Comparison of ENCODE assay signal across 19 mouse cellular contexts in the genomic region with DNA sequence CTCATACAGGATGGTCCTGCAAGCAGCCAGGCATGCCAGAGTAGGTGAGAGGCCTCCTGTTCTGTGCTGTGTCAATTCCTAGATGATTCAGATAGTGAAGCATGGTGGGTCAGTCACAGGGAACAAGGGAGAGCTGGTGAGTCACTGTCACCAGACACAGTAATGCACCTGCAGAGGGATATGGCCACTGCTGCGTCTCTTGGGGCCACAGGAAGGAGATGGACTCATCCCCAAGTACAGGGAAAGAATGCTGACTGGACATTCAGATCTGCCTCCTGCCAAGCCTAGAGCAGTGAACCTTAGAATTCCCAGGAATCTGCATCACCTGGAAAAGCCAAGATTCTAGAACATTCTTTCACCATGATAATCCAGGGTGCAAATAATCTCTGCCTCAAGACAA. TPM values are rescaled to one million over a fixed set of nuclear protein-coding genes. Genes with fewer than 3 reads are reported as not detected.
DNase-seq lines count a peak whose midpoint lies in the region; ATAC-seq and TF ChIP-seq lines count a peak whose summit lies in the region.
"Had no signal": no experiment of that assay in that cellular context is flagged by ENCODE, and none has a peak within 500 bp of the region (broad histone marks: within the 10 kb centered on the region; RNA-seq: fewer than 3 reads in every experiment).

No protein-coding gene starts in this region.

- no peaks in the 10 kb centered on the region for H3K27me3 ChIP-seq in liver, embryonic 11.5 days (replicated peaks; ENCODE audit: control insufficient read depth, insufficient read depth, low read length)
- no peaks in the 10 kb centered on the region for H3K27me3 ChIP-seq in liver, postnatal 0 days (ENCODE audit: insufficient read depth, low read length)
- no peaks in the 10 kb centered on the region for H3K27me3 ChIP-seq in kidney, postnatal 0 days (ENCODE audit: insufficient read depth, low read length)
- no peaks in the 10 kb centered on the region for H3K27me3 ChIP-seq in stomach, postnatal 0 days (ENCODE audit: control insufficient read depth, insufficient read depth, low read length)
- H3K27me3 ChIP-seq: forebrain, embryonic 12.5 days; heart, embryonic 15.5 days; limb, embryonic 13.5 days had no signal

- no peaks in the 10 kb centered on the region for H3K36me3 ChIP-seq in liver, embryonic 11.5 days (ENCODE audit: control insufficient read depth, insufficient read depth, low read length)
- no peaks in the 10 kb centered on the region for H3K36me3 ChIP-seq in liver, postnatal 0 days (replicated peaks; ENCODE audit: insufficient read depth, low read length)
- no peaks in the 10 kb centered on the region for H3K36me3 ChIP-seq in kidney, postnatal 0 days (ENCODE audit: insufficient read depth, low read length)
- H3K36me3 ChIP-seq in stomach, postnatal 0 days (ENCODE audit: control insufficient read depth, insufficient read depth, low read length), result no peaks in the 10 kb centered on the region
- H3K36me3 ChIP-seq: embryonic facial prominence, embryonic 10.5 days; forebrain, embryonic 12.5 days; heart, embryonic 15.5 days; limb, embryonic 13.5 days; midbrain, embryonic 10.5 days had no signal

- 75% methylated on average over 1 of the region's 1 CpGs for WGBS in liver, embryonic 11.5 days
- 71% methylated on average over 1 of the region's 1 CpGs for WGBS in liver, postnatal 0 days (ENCODE audit: insufficient replicate concordance)
- 48% methylated on average over 1 of the region's 1 CpGs for WGBS in bone marrow, adult 2 months
- WGBS in kidney, postnatal 0 days, result 75% methylated on average over 1 of the region's 1 CpGs
- WGBS in stomach, postnatal 0 days, result 62% methylated on average over 1 of the region's 1 CpGs

- TF ChIP-seq POLR2A in bone marrow, adult 2 months (IDR thresholded peaks at IDR 0.05; ENCODE audit: borderline replicate concordance, control insufficient read depth, low read depth, low read length), result no peak

- ATAC-seq in liver, embryonic 11.5 days (replicated peaks; ENCODE audit: low FRiP score), result no peak
- ATAC-seq in liver, postnatal 0 days, result no peak
- peak; percentile 64 for ATAC-seq in kidney, postnatal 0 days (replicated peaks; ENCODE audit: low FRiP score, low read depth)
- ATAC-seq in stomach, postnatal 0 days (ENCODE audit: low FRiP score, low TSS enrichment), result peak; percentile 39; the same call in 1 of the 2 replicates
- ATAC-seq: hindbrain, postnatal 0 days had no signal

- peaks cover 71% of the 10 kb centered on the region for H3K4me1 ChIP-seq in liver, embryonic 11.5 days (replicated peaks; ENCODE audit: control insufficient read depth, insufficient read depth, low read length)
- peaks cover 59% of the 10 kb centered on the region for H3K4me1 ChIP-seq in liver, postnatal 0 days (ENCODE audit: insufficient read depth)
- peaks cover 41% of the 10 kb centered on the region for H3K4me1 ChIP-seq in bone marrow, adult 2 months (ENCODE audit: control insufficient read depth, insufficient read depth, low read length)
- H3K4me1 ChIP-seq in kidney, postnatal 0 days (replicated peaks; ENCODE audit: insufficient read depth, low read length), result peaks cover 15% of the 10 kb centered on the region
- no peaks in the 10 kb centered on the region for H3K4me1 ChIP-seq in stomach, postnatal 0 days (replicated peaks; ENCODE audit: control insufficient read depth, insufficient read depth)
- H3K4me1 ChIP-seq: limb, embryonic 13.5 days had no signal

- H3K4me2 ChIP-seq in liver, embryonic 11.5 days, result no peak overlapping the region
- H3K4me2 ChIP-seq in liver, postnatal 0 days (ENCODE audit: low read depth, low read length), result no peak overlapping the region
- H3K4me2 ChIP-seq in kidney, postnatal 0 days (ENCODE audit: low read length), result no peak overlapping the region
- no peak overlapping the region for H3K4me2 ChIP-seq in stomach, postnatal 0 days (replicated peaks; ENCODE audit: low read depth)
- H3K4me2 ChIP-seq: forebrain, embryonic 12.5 days; heart, embryonic 15.5 days; limb, embryonic 13.5 days had no signal

- peak overlapping the region; percentile 90 for H3K27ac ChIP-seq in liver, embryonic 11.5 days (ENCODE audit: low read depth, low read length)
- H3K27ac ChIP-seq in liver, postnatal 0 days (ENCODE audit: low read depth), result no peak overlapping the region
- peak overlapping the region; percentile 55; the same call in 1 of the 2 replicates for H3K27ac ChIP-seq in bone marrow, adult 2 months (ENCODE audit: control insufficient read depth, insufficient read depth, low read depth, low read length, poor library complexity)
- no peak overlapping the region for H3K27ac ChIP-seq in kidney, postnatal 0 days
- H3K27ac ChIP-seq in stomach, postnatal 0 days (replicated peaks), result no peak overlapping the region
- H3K27ac ChIP-seq: embryonic facial prominence, embryonic 10.5 days; forebrain, embryonic 12.5 days; heart, adult 2 months; heart, embryonic 15.5 days; hindbrain, postnatal 0 days; limb, embryonic 13.5 days; midbrain, embryonic 10.5 days had no signal

- H3K4me3 ChIP-seq in liver, embryonic 11.5 days (ENCODE audit: low read depth, low read length), result no peak overlapping the region
- no peak overlapping the region for H3K4me3 ChIP-seq in liver, postnatal 0 days (ENCODE audit: low read depth, low read length)
- no peak overlapping the region for H3K4me3 ChIP-seq in bone marrow, adult 2 months (replicated peaks; ENCODE audit: control insufficient read depth, low read depth, low read length)
- H3K4me3 ChIP-seq in kidney, postnatal 0 days (replicated peaks; ENCODE audit: low read depth, low read length), result no peak overlapping the region
- H3K4me3 ChIP-seq in stomach, postnatal 0 days (ENCODE audit: low read depth, low read length), result no peak overlapping the region
- H3K4me3 ChIP-seq: embryonic facial prominence, embryonic 10.5 days; forebrain, embryonic 12.5 days; heart, adult 2 months; heart, embryonic 15.5 days; limb, embryonic 13.5 days; midbrain, embryonic 10.5 days had no signal

- H3K9me3 ChIP-seq in liver, embryonic 11.5 days (ENCODE audit: control insufficient read depth, low read length), result no peaks in the 10 kb centered on the region
- H3K9me3 ChIP-seq in liver, postnatal 0 days (ENCODE audit: low read length), result no peaks in the 10 kb centered on the region
- no peaks in the 10 kb centered on the region for H3K9me3 ChIP-seq in kidney, postnatal 0 days (replicated peaks; ENCODE audit: low read length)
- H3K9me3 ChIP-seq in stomach, postnatal 0 days (ENCODE audit: control insufficient read depth, low read length), result no peaks in the 10 kb centered on the region
- H3K9me3 ChIP-seq: embryonic facial prominence, embryonic 10.5 days; forebrain, embryonic 12.5 days; heart, embryonic 15.5 days; limb, embryonic 13.5 days; midbrain, embryonic 10.5 days had no signal

- no peak for DNase-seq in liver, embryonic 11.5 days (ENCODE audit: low spot score)
- DNase-seq in liver, postnatal 0 days, result no peak
- DNase-seq in kidney, postnatal 0 days (ENCODE audit: low spot score), result no peak
- no peak for DNase-seq in stomach, postnatal 0 days (ENCODE audit: low spot score)
- no peak for DNase-seq in ovary, postnatal 10 days (ENCODE audit: low spot score)
- DNase-seq in gastrocnemius, postnatal 36 days, result no peak
- DNase-seq: adrenal gland, postnatal 36 days; cerebellum, adult 8-10 months; gastrocnemius, postnatal 10 days; heart, adult 2 months; lung, adult 2 months; right cerebral cortex, postnatal 25 days had no signal

- no peak for TF ChIP-seq EP300 in liver, postnatal 0 days (IDR thresholded peaks at IDR 0.05; ENCODE audit: low read depth)
- TF ChIP-seq EP300 in stomach, postnatal 0 days (optimal IDR thresholded peaks at IDR 0.05), result no peak

- peak overlapping the region; percentile 39; the same call in 1 of the 2 replicates for H3K9ac ChIP-seq in liver, embryonic 11.5 days (ENCODE audit: low read depth, low read length)
- H3K9ac ChIP-seq in liver, postnatal 0 days (replicated peaks), result no peak overlapping the region
- no peak overlapping the region for H3K9ac ChIP-seq in kidney, postnatal 0 days (ENCODE audit: low read depth, low read length)
- H3K9ac ChIP-seq in stomach, postnatal 0 days (ENCODE audit: low read length), result no peak overlapping the region
- H3K9ac ChIP-seq: forebrain, embryonic 12.5 days; heart, embryonic 15.5 days; limb, embryonic 13.5 days had no signal

- intact Hi-C loops in gastrocnemius, postnatal 36 days (cut with DNase I), result no loop called here

- TF ChIP-seq CTCF in liver, postnatal 0 days (IDR thresholded peaks at IDR 0.05; ENCODE audit: low read depth), result no peak
- TF ChIP-seq CTCF in bone marrow, adult 2 months (IDR thresholded peaks at IDR 0.05; ENCODE audit: control insufficient read depth, insufficient read depth, low read length), result no peak
- TF ChIP-seq CTCF in kidney, postnatal 0 days (IDR thresholded peaks at IDR 0.05; ENCODE audit: low read depth), result no peak
- no peak for TF ChIP-seq CTCF in stomach, postnatal 0 days (IDR thresholded peaks at IDR 0.05; ENCODE audit: low read depth)

RNA-seq across cellular contexts. Expression of gene Sema4d, which starts 53.8 kb away (rescaled TPM):
- polyA plus RNA-seq in liver, embryonic 11.5 days (2014; fragmentation: Nextera tagmentation; extraction: Ambion mirVana), result 18.6 and 21.7 TPM in 2 replicates
- polyA plus RNA-seq in liver, postnatal 0 days (2015; fragmentation: Nextera tagmentation; extraction: Ambion mirVana), result 2.9 and 3.9 TPM in 2 replicates
- polyA plus RNA-seq in bone marrow, adult 2 months (2011; ENCODE audit: insufficient read depth, insufficient read length, low replicate concordance, missing spikeins), result 9.3 and 23.0 TPM in 2 replicates
- polyA plus RNA-seq in kidney, postnatal 0 days (2015; fragmentation: Nextera tagmentation; extraction: Ambion mirVana), result 23.8 and 24.6 TPM in 2 replicates
- 6.7 and 8.0 TPM in 2 replicates for polyA plus RNA-seq in stomach, postnatal 0 days (2015; fragmentation: Nextera tagmentation; extraction: Ambion mirVana)
- 100 to 1,000 TPM; 123 to 134 TPM for total RNA-seq in gastrocnemius, postnatal 36 days (2021)

Comparison
In these comparisons a context has a peak if more than half of its experiments do, and no peak if none do; other contexts are left out.
1. H3K27ac ChIP-seq: peak in liver, embryonic 11.5 days (single experiment) and bone marrow, adult 2 months (single experiment); none in liver, postnatal 0 days (single experiment), kidney, postnatal 0 days (single experiment) and stomach, postnatal 0 days (single experiment).
2. ATAC-seq: peak in kidney, postnatal 0 days (single experiment) and stomach, postnatal 0 days (single experiment); none in liver, embryonic 11.5 days (single experiment) and liver, postnatal 0 days (single experiment).